Mouse (Mus musculus) retina, adult 2 months (tissue): ENCODE data around the gene Dnajc7.
"Not testable (repeated sequence)": the region's sequence is repeated elsewhere in the genome, so short reads cannot be mapped to it uniquely, and the experiment has no call there.

Experiments used
- DNase-seq: peaks from one replicate; pipeline ENCODE4 v3.0.0-alpha.2; 2012; ENCODE audit warnings: low read depth, low spot score

Gene Dnajc7

DNA sequence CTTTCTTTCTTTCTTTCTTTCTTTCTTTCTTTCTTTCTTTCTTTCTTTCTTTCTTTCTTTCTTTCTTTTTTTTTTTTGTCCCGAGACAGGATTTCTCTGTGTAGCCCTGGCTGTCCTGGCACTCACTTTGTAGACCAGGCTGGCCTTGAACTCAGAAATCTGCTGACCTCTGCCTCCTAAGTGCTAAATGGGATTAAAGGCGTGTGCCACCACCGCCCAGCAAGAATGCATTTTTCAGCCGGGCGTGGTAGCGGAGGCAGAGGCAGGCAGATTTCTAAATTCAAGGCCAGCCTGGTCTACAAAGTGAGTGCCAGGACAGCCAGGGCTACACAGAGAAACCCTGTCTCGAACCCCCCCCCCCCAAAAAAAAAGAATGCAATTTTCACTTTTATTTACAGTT is 3.1 kb downstream of the Dnajc7 start:
- DNase-seq: not testable (repeated sequence)

DNA sequence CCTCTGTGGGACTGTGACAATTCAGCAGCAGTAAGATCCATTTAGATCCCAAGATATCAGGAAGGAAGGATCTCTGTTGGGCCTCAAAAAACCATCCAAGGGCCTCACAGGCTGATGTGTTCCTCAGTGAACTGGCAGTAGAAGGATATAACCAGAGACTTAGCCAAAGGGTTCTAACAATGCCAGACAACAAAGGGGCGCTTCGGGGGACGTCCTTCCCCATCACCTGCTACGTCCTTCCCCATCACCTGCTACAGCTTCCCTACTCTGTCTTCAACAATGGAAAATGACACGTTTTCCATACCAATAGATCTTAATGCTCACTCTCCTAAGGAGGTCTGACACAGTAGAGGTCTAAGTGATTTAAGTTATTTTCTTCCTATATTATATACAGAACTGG is 3.6 kb downstream of the Dnajc7 start:
- no peak for DNase-seq

DNA sequence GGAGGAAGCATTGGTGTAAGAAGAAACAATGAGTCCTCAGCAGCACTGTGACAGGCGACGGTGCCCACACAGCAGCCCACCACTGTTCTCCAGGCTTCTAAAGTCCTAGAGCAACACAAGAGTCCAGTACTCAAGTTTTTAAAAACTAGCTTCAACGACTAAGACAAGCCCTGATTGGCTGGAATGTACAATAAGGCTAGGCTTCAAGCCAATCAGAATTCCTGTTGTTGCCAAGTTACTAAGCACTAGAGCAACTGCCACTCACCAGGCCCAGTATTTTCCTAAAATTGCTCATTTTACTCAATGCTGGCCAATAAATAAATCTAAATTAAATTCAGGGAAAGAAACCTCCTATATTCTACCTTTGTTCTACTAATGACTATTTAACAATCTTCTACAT is 6.7 kb downstream of the Dnajc7 start:
- no peak for DNase-seq

DNA sequence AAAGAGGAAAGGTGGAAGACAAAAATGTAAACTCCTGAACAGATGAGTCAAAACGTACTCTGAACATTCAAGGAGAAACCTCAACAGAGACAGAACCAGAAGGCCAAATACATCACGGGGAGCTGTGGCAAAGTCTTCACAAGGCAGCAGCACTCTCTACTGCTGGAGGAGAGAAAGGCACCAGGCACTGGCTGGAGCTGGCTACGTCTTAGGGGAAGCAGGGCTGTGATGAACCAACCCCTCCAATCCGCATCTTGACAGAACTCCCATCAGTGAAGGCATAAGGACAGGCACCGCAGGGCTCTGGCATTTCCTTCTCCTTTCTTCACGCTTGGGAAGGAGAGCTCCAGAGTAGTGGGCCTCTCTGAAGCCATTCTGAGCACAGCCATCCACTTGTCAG is 8.3 kb downstream of the Dnajc7 start:
- no peak for DNase-seq

DNA sequence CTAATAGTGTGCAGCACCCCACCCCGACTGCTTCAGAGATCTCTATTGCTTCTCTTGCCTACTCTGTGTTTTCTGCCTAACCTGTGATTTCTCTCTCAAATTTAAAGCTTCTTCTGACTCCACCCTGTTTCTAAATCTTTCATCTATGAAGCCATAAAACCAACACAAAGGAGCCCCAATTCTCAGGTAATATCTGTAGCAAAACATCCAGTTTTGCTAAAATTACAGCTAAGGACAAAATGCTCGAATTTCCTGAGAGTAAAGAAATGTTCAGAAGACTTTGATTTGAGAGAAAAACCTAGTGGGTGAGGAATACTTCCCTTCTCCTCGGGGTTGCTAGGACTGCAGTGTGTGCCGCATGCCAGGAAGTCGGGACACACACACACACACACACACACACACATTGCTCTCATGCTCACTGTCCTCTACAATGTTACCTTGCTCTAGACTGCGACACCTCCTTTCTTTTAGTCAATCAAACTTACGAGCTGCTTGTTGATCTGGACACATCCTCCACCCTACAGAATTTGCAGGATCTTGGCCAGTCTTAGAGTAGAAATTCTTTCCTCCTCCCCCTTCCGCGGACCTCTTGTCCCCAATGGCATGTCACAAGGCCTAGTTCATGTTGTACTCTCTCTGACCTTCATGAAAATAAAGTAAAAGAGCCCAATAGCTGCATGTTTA is 9.8 kb downstream of the Dnajc7 start:
- DNase-seq: no peak

DNA sequence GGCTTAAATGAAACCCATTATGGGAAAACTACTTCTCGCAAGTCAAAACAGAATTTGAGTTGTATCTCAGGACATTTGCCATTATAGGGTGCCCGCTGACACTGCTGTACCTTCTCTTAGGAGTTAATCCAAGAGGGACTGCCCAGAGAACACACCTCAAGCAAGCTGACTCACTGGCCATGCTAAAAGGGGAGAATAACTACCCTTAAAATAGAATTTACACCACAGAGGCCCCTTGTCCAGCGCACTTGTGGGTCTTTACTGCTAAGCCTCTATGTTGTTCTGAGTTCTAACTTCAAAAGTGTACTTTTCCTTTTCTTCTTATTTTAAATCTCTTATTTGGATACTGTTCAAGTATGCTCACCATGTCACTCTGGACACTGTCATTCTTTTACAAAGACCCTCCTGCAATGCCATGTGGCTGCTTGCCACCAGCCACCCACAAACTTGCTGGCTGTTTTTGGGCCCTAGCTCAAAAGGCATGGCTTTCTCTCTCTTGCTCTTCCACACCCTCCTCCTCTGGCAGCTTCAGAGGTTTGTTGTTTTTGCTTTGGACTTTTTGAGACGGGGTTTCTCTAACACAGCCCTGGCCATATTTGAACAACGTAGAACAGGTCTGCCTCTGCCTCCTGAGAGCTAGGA is 10.5 kb downstream of the Dnajc7 start:
- no peak for DNase-seq

DNA sequence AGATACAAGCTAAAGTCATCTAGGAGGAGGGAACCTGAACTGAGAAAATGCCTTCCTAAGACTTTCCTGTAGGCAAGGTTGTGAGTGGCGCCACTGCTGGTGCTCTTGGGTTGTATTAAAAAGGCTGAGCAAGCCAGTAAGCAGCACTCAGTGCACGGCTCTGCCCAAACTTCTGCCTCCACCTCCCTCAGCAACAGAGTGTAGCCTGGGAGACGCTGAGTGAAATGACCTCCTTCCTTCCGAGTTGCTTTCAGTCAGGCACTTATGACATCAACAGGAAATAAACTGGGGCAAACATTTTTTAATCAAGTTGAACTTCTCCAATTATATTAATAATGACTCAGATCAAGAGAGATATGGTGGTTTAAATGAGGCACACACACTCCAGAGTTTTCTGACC is 11.2 kb downstream of the Dnajc7 start:
- no peak for DNase-seq

DNA sequence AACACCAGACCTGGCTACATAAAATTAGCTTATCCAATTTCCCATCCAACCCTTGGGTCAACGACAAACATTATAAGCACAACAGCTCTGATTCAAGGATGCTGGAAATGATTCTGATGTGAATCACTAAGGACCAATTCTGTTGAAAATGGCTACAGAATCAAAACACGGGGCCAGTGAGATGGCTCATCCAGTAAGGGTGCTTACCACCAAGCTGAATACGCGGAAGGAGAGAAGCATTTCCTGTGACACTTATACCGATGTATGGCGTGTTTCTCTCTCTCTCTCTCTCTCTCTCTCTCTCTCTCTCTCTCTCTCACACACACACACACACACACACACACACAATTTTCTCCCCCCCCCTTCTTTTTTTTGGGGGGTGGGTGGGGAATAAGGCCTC is 12.8 kb downstream of the Dnajc7 start:
- DNase-seq: no peak

DNA sequence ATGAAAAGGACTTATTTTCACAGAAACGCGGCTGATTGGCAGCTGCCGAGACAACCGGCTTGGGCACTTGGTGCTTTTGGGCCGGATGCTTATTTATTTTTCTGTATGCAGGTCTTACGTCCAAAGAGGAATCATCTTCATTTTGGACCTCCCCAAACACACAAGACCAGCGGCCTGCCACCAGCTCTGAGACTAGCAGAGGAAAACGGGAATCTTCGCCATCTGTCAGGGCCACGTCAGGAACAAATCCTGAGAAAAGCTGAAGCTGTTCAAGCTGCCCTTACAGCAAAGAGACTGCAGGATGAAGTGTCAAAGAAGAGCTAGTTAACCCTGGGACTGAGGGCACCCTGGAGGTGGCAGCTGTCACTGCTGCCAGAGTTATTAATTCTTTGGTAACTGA is 14.5 kb downstream of the Dnajc7 start:
- no peak for DNase-seq

DNA sequence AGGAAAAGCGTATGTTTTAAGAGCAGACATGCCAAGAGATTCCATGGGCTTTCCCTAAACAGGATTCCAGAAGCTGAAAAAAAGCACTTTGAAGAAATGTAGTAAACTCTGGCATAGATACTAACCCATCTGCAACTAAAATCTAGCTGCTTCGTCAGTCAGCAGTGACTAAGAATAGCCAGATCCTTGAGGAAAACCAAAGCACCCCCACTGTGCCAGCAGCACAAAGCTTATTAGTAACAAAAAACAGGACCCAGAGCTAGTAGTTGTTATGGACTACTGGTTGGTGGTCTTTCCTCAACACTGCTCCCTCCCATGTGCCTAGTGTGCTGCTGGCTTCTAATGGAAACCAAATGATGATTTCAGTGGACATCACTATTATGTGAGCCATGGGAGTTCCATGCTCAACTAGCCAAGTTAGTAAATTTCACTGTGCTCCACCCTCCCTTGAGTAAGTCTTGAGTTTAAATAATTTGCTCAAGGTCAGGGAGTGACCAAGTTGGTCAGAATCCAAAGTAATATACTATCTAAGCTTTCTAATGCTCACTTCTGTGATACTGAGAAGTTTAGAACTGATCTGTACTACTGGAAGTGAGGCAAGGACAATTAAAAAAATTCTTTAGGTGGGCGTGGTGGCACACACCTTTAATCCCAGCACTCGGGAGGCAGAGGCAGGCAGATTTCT is 15.5 kb downstream of the Dnajc7 start:
- no peak for DNase-seq

DNA sequence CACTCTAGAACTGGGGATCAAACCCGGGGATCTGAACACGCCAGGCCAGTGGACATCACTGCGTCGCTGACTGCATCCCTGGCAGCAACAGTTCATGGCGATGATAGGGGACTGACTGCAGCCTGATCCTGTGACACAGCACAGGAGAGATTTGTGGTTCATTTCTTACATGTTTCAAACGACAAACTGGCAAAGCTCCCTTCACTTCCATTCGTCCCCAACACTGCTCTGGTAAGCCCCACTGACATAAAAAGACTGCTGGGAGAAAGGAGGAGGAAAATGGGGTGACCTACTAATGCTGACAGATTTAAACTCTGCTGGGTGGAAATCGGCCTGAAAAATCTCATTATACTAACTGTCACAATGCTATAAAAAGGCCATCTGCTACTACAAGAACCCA is 16.2 kb downstream of the Dnajc7 start:
- DNase-seq: no peak

DNA sequence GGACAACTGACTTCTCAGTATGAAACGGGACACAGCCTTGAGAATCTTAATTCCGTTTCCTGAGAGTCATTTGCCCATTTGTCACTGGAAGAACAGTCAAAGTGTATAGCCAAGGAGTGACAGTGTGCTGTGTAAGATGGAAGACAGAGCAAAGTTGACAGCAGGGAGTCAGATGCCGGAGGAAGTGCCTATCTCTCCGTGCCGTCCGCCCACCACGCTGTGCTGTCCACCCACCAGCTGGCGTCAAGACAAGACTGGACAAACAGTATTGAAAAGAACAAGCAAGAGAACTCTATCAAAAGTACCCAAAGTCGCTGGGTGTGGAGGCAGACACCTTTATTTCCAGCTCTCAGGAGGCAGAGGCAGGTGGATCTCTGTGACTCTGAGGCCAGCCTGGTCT is 16.8 kb downstream of the Dnajc7 start:
- DNase-seq: no peak

DNA sequence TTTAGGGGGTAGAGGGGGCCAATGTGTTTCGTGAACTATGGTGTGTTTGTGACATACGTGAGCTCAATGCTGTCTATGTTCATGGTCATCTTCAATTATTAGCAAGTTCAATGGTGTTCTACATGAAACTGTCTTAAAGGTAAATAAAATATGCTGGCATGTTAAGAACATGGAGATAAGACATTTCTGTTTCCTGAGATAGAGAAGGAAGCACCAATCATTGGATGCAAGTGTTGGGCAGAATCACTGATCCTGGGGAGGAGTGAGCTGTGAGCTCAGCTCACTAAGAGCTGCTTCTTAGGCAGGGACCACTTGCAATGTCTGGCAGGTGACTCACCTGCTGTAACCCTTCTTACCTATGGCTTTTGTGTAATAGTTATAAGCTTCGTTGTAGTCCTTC is 18.6 kb downstream of the Dnajc7 start:
- DNase-seq: no peak

DNA sequence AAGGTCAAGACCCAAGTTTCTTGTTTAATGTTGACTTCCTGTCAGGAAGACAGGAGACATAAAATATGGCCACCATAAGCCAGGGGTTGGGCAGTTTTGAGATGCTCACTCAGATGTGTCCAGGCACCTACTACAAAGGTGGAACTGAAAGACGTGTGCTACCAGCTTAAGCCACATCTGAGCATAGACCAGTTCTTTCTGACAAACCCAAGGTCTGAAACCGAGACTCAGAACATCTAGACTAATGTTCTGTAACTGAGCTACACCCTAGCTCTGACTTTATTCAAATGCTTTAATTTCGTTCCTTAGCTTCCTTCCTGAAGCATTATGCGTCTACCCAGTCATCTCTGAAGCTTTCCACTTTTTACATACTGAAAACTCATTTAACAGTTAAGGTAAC is 21.9 kb downstream of the Dnajc7 start:
- DNase-seq: no peak

DNA sequence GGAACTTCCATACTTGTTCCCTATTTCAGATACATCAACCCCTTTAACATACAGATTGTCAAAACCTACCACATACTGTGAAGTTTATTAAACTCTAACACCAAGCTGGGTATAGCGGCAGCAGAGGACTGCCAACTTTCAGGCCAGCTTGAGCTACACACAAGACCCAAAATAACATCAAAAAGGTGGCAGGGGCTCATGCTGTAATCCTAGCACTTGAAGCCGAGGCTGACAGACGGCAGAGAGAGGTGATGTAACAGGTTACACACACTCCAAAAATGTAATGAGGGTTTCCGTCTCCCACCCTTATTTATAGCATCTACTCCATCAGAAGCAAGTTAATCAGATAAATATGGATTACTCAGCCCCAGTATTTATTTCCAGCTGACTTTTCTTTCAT is 24.4 kb downstream of the Dnajc7 start:
- DNase-seq: no peak

DNA sequence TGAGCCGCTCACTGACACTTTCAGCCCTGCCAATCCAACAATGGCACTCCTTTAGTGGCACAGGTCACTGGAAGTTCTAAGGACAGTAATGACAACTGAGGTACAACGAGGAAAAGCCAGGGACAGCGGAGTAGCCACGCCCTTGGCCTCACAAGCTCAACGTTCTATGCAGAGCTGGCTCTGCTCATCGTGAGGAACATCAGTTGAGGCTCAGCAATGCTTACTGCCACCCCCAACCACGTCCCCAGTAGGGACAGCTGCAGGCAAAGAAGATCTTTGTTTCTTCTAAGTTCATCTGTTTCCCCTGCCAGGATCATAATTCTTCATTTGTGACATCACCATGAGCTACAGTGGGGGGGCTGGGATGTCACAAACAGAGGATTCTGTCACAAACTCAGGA is 25.4 kb downstream of the Dnajc7 start:
- DNase-seq: no peak

DNA sequence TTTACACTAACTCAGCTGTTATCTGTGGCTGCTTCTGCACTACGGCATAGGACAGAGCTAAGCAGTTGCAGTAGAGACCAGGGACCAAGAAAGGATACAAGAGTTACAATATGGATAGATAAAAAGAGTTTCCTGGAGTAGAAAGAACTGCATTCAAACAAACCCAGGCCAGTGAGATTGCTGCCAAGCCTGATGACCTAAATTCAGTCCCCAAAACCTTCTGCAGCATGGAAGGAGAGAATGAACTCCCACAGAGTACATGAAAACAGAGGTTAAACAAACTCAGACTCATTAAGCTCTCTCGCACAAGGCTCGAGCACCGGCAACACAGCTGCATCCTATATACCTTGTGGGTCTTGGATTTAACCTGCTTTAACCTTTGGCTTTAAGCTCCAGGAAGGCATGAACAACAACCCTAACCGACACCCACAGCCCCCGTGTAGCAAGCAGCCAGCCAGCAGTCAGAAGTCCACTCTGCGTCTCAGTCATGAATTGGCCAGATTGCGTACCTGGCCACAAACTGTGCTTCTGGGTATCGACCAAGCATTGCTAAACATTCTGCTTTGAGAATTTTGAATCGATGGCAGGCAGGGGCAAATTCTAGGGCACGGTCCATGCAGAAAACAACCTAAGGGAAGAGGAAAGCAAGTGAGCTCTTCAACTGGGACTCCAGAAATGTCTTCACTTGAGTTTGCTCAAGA is 27.5 kb downstream of the Dnajc7 start:
- DNase-seq: no peak

DNA sequence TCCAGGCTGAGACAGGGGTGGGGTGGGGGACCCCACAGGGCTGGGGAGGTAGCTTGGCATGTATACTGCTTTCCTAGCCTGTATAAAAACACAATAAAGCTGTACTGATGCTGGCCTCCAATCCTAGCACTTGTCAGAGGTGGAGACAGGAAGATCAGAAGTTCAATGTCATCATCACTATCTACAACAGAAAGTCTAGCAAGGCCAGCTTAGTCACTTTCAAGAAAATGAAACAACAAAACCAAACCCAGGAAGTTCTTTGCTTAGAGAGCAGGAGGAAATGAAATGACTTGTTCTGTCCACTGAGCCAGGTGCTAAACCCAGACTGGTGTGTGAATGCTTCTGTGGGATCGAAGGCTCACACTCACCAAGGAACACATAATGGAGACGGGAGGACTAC is 31.5 kb downstream of the Dnajc7 start:
- no peak for DNase-seq

DNA sequence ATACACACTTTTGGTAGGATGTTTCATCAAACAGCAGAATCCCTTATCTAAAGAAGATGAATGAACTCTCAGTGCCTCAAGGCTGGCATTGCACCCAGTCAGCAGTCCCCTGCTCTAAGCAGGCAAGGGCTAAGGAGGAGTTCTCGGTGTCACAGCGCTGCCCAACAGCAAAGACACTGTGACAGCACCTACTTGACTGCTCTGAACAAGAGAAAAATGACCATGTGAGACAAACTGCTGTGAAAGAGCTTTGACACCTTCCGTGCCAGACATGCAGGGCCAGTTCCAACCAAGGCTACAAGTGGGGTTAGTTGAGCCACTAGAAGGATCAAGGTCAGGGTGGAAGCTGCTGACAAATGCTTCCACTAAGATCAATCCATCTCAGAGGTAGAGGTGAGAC is 34.8 kb downstream of the Dnajc7 start:
- no peak for DNase-seq

DNA sequence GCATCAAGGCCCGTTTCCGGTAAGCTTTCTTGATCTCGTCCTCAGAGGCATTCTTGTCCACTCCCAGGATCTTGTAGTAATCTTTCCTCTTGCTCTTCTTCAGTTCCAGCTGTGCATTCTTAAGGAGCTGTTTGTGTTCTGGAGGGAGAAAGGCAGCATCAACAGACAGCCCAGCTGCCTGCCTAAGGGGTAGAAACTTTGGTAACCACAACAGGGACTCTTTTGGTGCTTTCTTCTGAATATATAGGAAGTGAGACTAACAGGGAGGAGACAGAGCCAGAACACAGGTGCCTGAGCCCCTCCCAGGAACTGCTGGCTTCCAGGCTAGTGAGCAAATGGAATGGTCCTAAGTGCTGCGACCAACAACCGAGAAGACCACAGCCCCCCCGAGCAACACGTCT is 35.4 kb downstream of the Dnajc7 start:
- no peak for DNase-seq

DNA sequence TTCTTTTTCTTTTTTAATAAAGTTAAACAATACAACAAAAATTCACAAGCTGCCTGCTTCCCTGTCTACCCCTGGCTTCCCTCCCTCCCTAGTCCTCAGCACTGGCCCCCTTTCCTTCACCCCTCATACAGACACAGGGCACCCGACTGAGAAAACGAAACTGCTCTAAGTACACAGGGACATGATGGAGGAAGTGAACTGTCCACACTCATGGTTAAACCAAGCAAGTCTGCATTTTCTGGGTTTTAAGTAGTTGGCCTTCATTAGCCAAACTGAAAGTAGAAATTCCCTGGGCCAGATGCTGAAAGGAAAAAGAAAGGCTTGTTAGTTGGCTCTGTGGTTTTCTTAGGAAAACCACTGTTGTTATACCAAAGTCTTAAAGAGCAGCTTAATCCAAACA is 37.1 kb downstream of the Dnajc7 start:
- no peak for DNase-seq

DNA sequence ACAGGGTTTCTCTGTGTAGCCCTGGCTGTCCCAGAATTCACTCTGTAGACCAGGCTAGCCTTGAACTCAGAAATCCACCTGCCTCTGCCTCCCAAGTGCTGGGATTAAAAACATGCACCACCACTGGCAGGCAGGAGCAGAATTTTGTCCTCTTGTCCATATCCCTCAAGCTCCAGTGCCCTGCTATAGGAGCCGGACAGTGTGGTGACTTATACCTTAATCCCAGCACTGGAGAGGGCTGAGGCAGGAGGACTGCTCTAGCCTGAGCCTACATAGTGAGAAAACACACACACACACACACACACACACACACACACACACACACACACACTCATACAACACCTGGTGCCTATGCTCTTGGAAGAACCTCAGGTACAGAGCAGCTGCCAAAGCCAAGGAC is 37.6 kb downstream of the Dnajc7 start:
- DNase-seq: not testable (repeated sequence)

DNA sequence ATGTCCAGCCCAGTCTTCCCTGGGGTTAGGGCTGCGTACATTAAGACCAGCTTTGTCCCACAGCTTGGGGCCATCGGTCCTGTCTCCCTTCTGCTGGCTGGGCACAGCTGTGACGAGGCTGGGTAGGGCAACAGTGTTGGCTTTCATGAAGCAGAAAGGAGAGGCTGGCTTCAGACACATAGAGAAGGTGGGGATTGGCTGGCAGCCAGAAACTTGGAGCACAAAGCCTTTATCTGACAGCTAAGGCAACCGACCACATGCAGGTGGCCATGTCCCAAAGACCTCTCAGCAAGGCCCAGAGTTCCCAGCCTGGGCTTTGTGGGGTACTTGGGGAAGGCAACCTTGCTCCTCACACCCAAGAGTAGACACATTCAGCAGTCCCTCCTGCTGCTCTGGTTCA is 38.2 kb downstream of the Dnajc7 start:
- DNase-seq: no peak
